Comparison of ENCODE assay signal across 8 mouse cellular contexts in the genomic region with DNA sequence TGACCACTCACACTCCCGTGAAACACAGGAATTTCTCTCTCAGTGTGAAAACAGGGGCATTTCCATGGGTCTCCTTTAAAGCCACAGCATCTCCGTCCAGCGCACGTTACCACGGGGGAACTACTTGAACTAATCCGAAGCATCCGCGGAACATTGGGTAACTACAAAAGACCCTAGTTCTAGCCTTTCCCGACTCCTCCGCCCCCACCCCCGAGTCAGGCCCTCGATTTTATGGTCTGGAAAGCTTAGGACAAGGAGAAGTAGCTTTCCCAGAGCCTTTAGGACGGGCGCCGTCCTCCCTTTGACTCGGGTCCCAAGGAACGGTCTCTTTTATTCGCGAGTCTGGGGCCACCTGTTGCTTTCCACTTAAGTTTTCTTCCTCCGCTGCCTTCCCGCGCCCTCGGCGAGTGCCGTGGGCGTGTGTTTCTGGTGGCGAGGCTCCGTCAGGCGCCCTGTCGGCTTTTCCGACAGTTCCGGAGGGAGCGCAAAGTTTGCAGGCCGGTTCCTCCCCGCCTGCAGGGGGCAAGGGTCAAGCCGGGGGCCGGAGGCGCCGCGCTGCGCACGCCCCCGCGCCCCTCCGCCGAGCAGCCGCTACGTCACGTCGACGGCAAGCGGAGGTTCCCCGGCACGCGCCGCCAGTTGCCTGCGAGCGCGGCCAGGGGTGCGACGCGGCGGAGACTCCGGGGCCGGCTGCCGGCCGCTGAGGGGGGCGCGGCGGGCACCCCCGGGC. TPM values are rescaled to one million over a fixed set of nuclear protein-coding genes. Genes with fewer than 3 reads are reported as not detected.
DNase-seq lines count a peak whose midpoint lies in the region; ATAC-seq and TF ChIP-seq lines count a peak whose summit lies in the region.

No protein-coding gene starts in this region.

- ATAC-seq in forebrain, embryonic 12.5 days (ENCODE audit: low FRiP score), result peak; percentile 71
- ATAC-seq in limb, embryonic 13.5 days (ENCODE audit: low FRiP score, low read depth), result peak; percentile 19; the same call in 1 of the 2 replicates
- ATAC-seq in neural tube, embryonic 15.5 days (ENCODE audit: low FRiP score), result peak; percentile 63; the same call in 1 of the 2 replicates
- no peak for ATAC-seq in erythroblast, adult 5-6 weeks (replicated peaks; ENCODE audit: low FRiP score, poor library complexity, severe bottlenecking)
- ATAC-seq in frontal cortex, adult (ENCODE audit: low TSS enrichment), result no peak

- H3K9me3 ChIP-seq in ES-Bruce4 (replicated peaks; ENCODE audit: control insufficient read depth, insufficient read depth, low read length, poor library complexity, severe bottlenecking), result no peaks in the 10 kb centered on the region
- H3K9me3 ChIP-seq in forebrain, embryonic 12.5 days, result no peaks in the 10 kb centered on the region
- no peaks in the 10 kb centered on the region for H3K9me3 ChIP-seq in limb, embryonic 13.5 days
- H3K9me3 ChIP-seq in neural tube, embryonic 15.5 days (replicated peaks), result no peaks in the 10 kb centered on the region

- H3K4me1 ChIP-seq in ES-Bruce4 (ENCODE audit: control insufficient read depth, insufficient read depth, low read length), result no peaks in the 10 kb centered on the region
- H3K4me1 ChIP-seq in forebrain, embryonic 12.5 days, result no peaks in the 10 kb centered on the region
- no peaks in the 10 kb centered on the region for H3K4me1 ChIP-seq in limb, embryonic 13.5 days
- H3K4me1 ChIP-seq in neural tube, embryonic 15.5 days, result no peaks in the 10 kb centered on the region

- H3K4me3 ChIP-seq in gastrocnemius, adult 2 months, result peak overlapping the region; percentile 61
- peak overlapping the region; percentile 40 for H3K4me3 ChIP-seq in ES-Bruce4 (ENCODE audit: low read depth, low read length)
- peak overlapping the region; percentile 48 for H3K4me3 ChIP-seq in forebrain, embryonic 12.5 days (replicated peaks)
- peak overlapping the region; percentile 47 for H3K4me3 ChIP-seq in limb, embryonic 13.5 days
- H3K4me3 ChIP-seq in neural tube, embryonic 15.5 days (replicated peaks), result peak overlapping the region; percentile 48

- H3K27me3 ChIP-seq in ES-Bruce4 (ENCODE audit: control insufficient read depth, insufficient read depth, low read length, poor library complexity, severe bottlenecking), result peaks cover 4% of the 10 kb centered on the region
- H3K27me3 ChIP-seq in forebrain, embryonic 12.5 days, result peaks cover 4% of the 10 kb centered on the region; the same call in 1 of the 2 replicates
- H3K27me3 ChIP-seq in limb, embryonic 13.5 days, result peaks cover 17% of the 10 kb centered on the region
- H3K27me3 ChIP-seq in neural tube, embryonic 15.5 days (replicated peaks), result no peaks in the 10 kb centered on the region

- no peaks in the 10 kb centered on the region for H3K36me3 ChIP-seq in ES-Bruce4 (ENCODE audit: control insufficient read depth, insufficient read depth, low read length, poor library complexity, severe bottlenecking)
- H3K36me3 ChIP-seq in forebrain, embryonic 12.5 days (replicated peaks), result no peaks in the 10 kb centered on the region
- no peaks in the 10 kb centered on the region for H3K36me3 ChIP-seq in limb, embryonic 13.5 days
- H3K36me3 ChIP-seq in neural tube, embryonic 15.5 days, result no peaks in the 10 kb centered on the region

- H3K27ac ChIP-seq in gastrocnemius, adult 2 months, result no peak overlapping the region
- H3K27ac ChIP-seq in ES-Bruce4 (ENCODE audit: insufficient read depth, low read length), result no peak overlapping the region
- H3K27ac ChIP-seq in forebrain, embryonic 12.5 days, result no peak overlapping the region
- no peak overlapping the region for H3K27ac ChIP-seq in limb, embryonic 13.5 days
- no peak overlapping the region for H3K27ac ChIP-seq in neural tube, embryonic 15.5 days (replicated peaks)

- H3K9ac ChIP-seq in ES-Bruce4 (ENCODE audit: low read depth, poor library complexity, severe bottlenecking), result peak overlapping the region; percentile 41; the same call in 1 of the 2 replicates
- H3K9ac ChIP-seq in forebrain, embryonic 12.5 days, result no peak overlapping the region
- H3K9ac ChIP-seq in limb, embryonic 13.5 days, result peak overlapping the region; percentile 35; the same call in 1 of the 2 replicates
- H3K9ac ChIP-seq in neural tube, embryonic 15.5 days (replicated peaks), result no peak overlapping the region

- 24% methylated on average over 55 of the region's 71 CpGs for WGBS in forebrain, embryonic 12.5 days
- WGBS in limb, embryonic 13.5 days, result 11% methylated on average over 48 of the region's 71 CpGs
- WGBS in neural tube, embryonic 15.5 days, result 30% methylated on average over 69 of the region's 71 CpGs

- no peak for TF ChIP-seq EP300 in ES-Bruce4 (IDR thresholded peaks at IDR 0.05; ENCODE audit: insufficient read depth, low read depth, low read length)

- DNase-seq in gastrocnemius, adult 2 months, result peak; percentile 9
- DNase-seq in gastrocnemius, postnatal 14 days, result no peak

- peak overlapping the region; percentile 70 for H3K4me2 ChIP-seq in forebrain, embryonic 12.5 days
- peak overlapping the region; percentile 70 for H3K4me2 ChIP-seq in limb, embryonic 13.5 days (replicated peaks)
- peak overlapping the region; percentile 73 for H3K4me2 ChIP-seq in neural tube, embryonic 15.5 days

- no peak for TF ChIP-seq POLR2A in ES-Bruce4 (IDR thresholded peaks at IDR 0.05; ENCODE audit: insufficient read depth, low read length)

- no peak for TF ChIP-seq CTCF in gastrocnemius, adult 2 months (IDR thresholded peaks at IDR 0.05)
- no peak for TF ChIP-seq CTCF in ES-Bruce4 (IDR thresholded peaks at IDR 0.05; ENCODE audit: low read depth, low read length)

- intact Hi-C loops in gastrocnemius, adult 2 months (cut with DNase I), result no loop called here
- intact Hi-C loops in gastrocnemius, postnatal 14 days (cut with DNase I; ENCODE audit: low total_unique reads), result no loop called here

RNA-seq across cellular contexts. Expression of a gene that starts 3.3 kb away (rescaled TPM):
- not detected for total RNA-seq in gastrocnemius, adult 2 months (2021)
- total RNA-seq in gastrocnemius, postnatal 14 days (2021), result under 1 TPM in 1 of 2 experiments, not detected in 1; 0.21 TPM
- 2.0 TPM in 1 of 2 replicates, not detected in the other for polyA plus RNA-seq in ES-Bruce4 (2011; ENCODE audit: insufficient read depth, insufficient read length, low read depth, missing spikeins)
- polyA plus RNA-seq in forebrain, embryonic 12.5 days (2016; fragmentation: Nextera tagmentation; extraction: Ambion mirVana), result 1.2 TPM in 2 replicates
- 0.56 and 1.8 TPM in 2 replicates for polyA plus RNA-seq in limb, embryonic 13.5 days (2015; fragmentation: Nextera tagmentation; extraction: Ambion mirVana)
- 0.18 and 0.19 TPM in 2 replicates for polyA plus RNA-seq in neural tube, embryonic 15.5 days (2015; fragmentation: Nextera tagmentation; extraction: Ambion mirVana)
- not detected in 2 replicates for total RNA-seq in erythroblast, adult 5-6 weeks (2015; ENCODE audit: low replicate concordance)
- not detected in 2 replicates for total RNA-seq in erythroblast, adult 5-6 weeks (2017; ENCODE audit: low replicate concordance)

Comparison
In these comparisons a context has a peak if more than half of its experiments do, and no peak if none do; other contexts are left out.
1. H3K9ac ChIP-seq: peak in ES-Bruce4 (single experiment) and limb, embryonic 13.5 days (single experiment); none in forebrain, embryonic 12.5 days (single experiment) and neural tube, embryonic 15.5 days (single experiment).
2. ATAC-seq: peak in forebrain, embryonic 12.5 days (single experiment), limb, embryonic 13.5 days (single experiment) and neural tube, embryonic 15.5 days (single experiment); none in erythroblast, adult 5-6 weeks (single experiment) and frontal cortex, adult (single experiment).
3. Peak in every context shown above with its lines, with median percentiles within 50 percentile points of each other: H3K4me3 ChIP-seq and H3K4me2 ChIP-seq.